Mouse (Mus musculus): ENCODE data around the gene Dnah8.

DNA sequence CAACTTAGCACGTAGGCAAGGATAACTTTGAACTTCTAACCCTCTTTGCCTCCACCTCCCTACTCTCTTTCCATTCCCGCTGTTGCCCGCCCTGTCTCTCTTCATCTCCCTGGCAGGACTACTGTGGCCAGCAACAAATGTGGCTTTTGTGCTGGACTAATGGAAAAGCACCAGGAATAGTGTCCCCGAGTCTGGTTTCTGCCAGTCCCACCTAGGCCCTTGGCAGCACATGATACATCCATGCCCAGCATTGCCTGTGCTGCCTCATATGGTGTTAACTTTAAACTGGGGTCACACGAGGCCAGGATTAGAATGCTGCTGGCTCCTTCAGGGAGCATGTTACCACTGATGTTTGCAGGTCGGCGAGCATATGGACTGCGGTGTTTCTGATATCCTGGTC is 164.2 kb downstream of the Dnah8 start:
- TF ChIP-seq CTCF (IDR thresholded peaks at IDR 0.05; ENCODE audit: borderline replicate concordance, extremely low read depth, insufficient read depth, insufficient read length) (no peak), POLR2A (IDR thresholded peaks at IDR 0.05; ENCODE audit: borderline replicate concordance, extremely low read depth, insufficient read depth, insufficient read length, poor library complexity, severe bottlenecking) (no peak)
